14 mouse cellular contexts compared by ENCODE assay signal in genomic region chr1:135906736-135907135, GRCm38 (mm10). TPM values are rescaled to one million over a fixed set of nuclear protein-coding genes. Genes with fewer than 3 reads are reported as not detected.
DNase-seq lines count a peak whose midpoint lies in the region; ATAC-seq and TF ChIP-seq lines count a peak whose summit lies in the region.
"Had no signal": no experiment of that assay in that cellular context is flagged by ENCODE, and none has a peak within 500 bp of the region (broad histone marks: within the 10 kb centered on the region; RNA-seq: fewer than 3 reads in every experiment).

No protein-coding gene starts in this region.

- no peak overlapping the region for H3K9ac ChIP-seq in heart, adult 2 months (ENCODE audit: low read depth, low read length)
- H3K9ac ChIP-seq in limb, embryonic 14.5 days (ENCODE audit: low read depth, low read length, severe bottlenecking) = no peak overlapping the region

- no peak overlapping the region for H3K4me2 ChIP-seq in limb, embryonic 14.5 days (replicated peaks; ENCODE audit: low read depth, low read length, severe bottlenecking)

- H3K27me3 ChIP-seq in heart, adult 2 months (ENCODE audit: control insufficient read depth, insufficient read depth, low read length) = no peaks in the 10 kb centered on the region
- peaks cover 44% of the 10 kb centered on the region for H3K27me3 ChIP-seq in embryonic facial prominence, embryonic 10.5 days (replicated peaks; ENCODE audit: low read depth, poor library complexity, severe bottlenecking)
- H3K27me3 ChIP-seq in limb, embryonic 14.5 days (ENCODE audit: control insufficient read depth, insufficient read depth, low read length) = no peaks in the 10 kb centered on the region

- no peaks in the 10 kb centered on the region for H3K36me3 ChIP-seq in heart, adult 2 months (ENCODE audit: control insufficient read depth, insufficient read depth, low read length)
- H3K36me3 ChIP-seq in embryonic facial prominence, embryonic 10.5 days (replicated peaks) = no peaks in the 10 kb centered on the region
- H3K36me3 ChIP-seq in limb, embryonic 14.5 days (ENCODE audit: control insufficient read depth, insufficient read depth, low read length) = no peaks in the 10 kb centered on the region

- ATAC-seq in limb, embryonic 14.5 days (ENCODE audit: low FRiP score, low read depth) = 0 out of 2 replicates have a peak, but pooled peaks have one; percentile 65
- ATAC-seq: midbrain, embryonic 16.5 days had no signal

- TF ChIP-seq EP300 in heart, adult 2 months (IDR thresholded peaks at IDR 0.05; ENCODE audit: insufficient read depth, low read depth, low read length) = no peak

- DNase-seq in heart, postnatal 4 days = peak; percentile 22
- no peak for DNase-seq in heart, adult 2 months
- DNase-seq in 3T3-L1 (ENCODE audit: low read depth, low spot score) = peak; percentile 83
- DNase-seq in embryonic facial prominence, embryonic 10.5 days (ENCODE audit: low spot score) = peak; percentile 43
- DNase-seq in limb, embryonic 14.5 days (ENCODE audit: low spot score) = peak; percentile 34
- DNase-seq in retina, embryonic 14.5 days (ENCODE audit: low spot score) = no peak
- no peak for DNase-seq in gastrocnemius, adult 2 months
- no peak for DNase-seq in embryo, embryonic 11 days
- DNase-seq: kidney, adult 2 months had no signal

- TF ChIP-seq POLR2A in heart, adult 2 months (IDR thresholded peaks at IDR 0.05; ENCODE audit: insufficient read depth, low read depth, low read length) = no peak
- TF ChIP-seq POLR2A in limb, embryonic 14.5 days (IDR thresholded peaks at IDR 0.05; ENCODE audit: borderline replicate concordance, extremely low read depth, insufficient read depth, insufficient read length) = no peak

- 50% methylated on average over 11 of the region's 11 CpGs for WGBS in heart, adult 2 months
- WGBS in embryonic facial prominence, embryonic 10.5 days = 55% methylated on average over 11 of the region's 11 CpGs
- WGBS in limb, embryonic 14.5 days = 22% methylated on average over 11 of the region's 11 CpGs

- no peaks in the 10 kb centered on the region for H3K4me1 ChIP-seq in heart, adult 2 months (ENCODE audit: control insufficient read depth, insufficient read depth, low read length)
- H3K4me1 ChIP-seq in embryonic facial prominence, embryonic 10.5 days = peaks cover 19% of the 10 kb centered on the region
- no peaks in the 10 kb centered on the region for H3K4me1 ChIP-seq in limb, embryonic 14.5 days (ENCODE audit: control insufficient read depth, insufficient read depth, low read length)

- H3K4me3 ChIP-seq in heart, adult 2 months = no peak overlapping the region
- H3K4me3 ChIP-seq in embryonic facial prominence, embryonic 10.5 days = no peak overlapping the region
- H3K4me3 ChIP-seq in limb, embryonic 14.5 days (replicated peaks; ENCODE audit: low read length) = no peak overlapping the region
- H3K4me3 ChIP-seq in gastrocnemius, adult 2 months = no peak overlapping the region
- H3K4me3 ChIP-seq: erythroblast, embryonic 14.5 days had no signal

- TF ChIP-seq CTCF in heart, adult 2 months (IDR thresholded peaks at IDR 0.05) = no peak
- TF ChIP-seq CTCF in gastrocnemius, adult 2 months (IDR thresholded peaks at IDR 0.05) = no peak

- no peak overlapping the region for H3K27ac ChIP-seq in heart, adult 2 months
- H3K27ac ChIP-seq in embryonic facial prominence, embryonic 10.5 days (replicated peaks) = no peak overlapping the region
- H3K27ac ChIP-seq in limb, embryonic 14.5 days (replicated peaks; ENCODE audit: low read depth, low read length) = no peak overlapping the region
- H3K27ac ChIP-seq in gastrocnemius, adult 2 months = no peak overlapping the region

- no peaks in the 10 kb centered on the region for H3K79me2 ChIP-seq in heart, adult 2 months (replicated peaks; ENCODE audit: control insufficient read depth, insufficient read depth, low read length)

- H3K9me3 ChIP-seq in embryonic facial prominence, embryonic 10.5 days = no peaks in the 10 kb centered on the region
- no peaks in the 10 kb centered on the region for H3K9me3 ChIP-seq in limb, embryonic 14.5 days (ENCODE audit: control insufficient read depth, low read length)

- intact Hi-C loops in heart, adult 2 months (cut with DNase I) = no loop called here
- intact Hi-C loops in gastrocnemius, adult 2 months (cut with DNase I) = no loop called here

RNA-seq across cellular contexts. Expression of gene Pkp1, which starts 12.3 kb away (rescaled TPM):
- under 1 TPM; 0.10 to 0.11 TPM for total RNA-seq in heart, postnatal 4 days (2021)
- total RNA-seq in heart, adult 2 months (2021) = not detected
- polyA plus RNA-seq in heart, adult 2 months (2012; rRNA removed) = 0.03 and 0.16 TPM in 2 replicates
- 0.25 TPM in 1 of 2 replicates, not detected in the other for polyA plus RNA-seq in embryonic facial prominence, embryonic 10.5 days (2016; fragmentation: Nextera tagmentation; extraction: Ambion mirVana)
- 36.0 and 41.5 TPM in 2 replicates for polyA plus RNA-seq in limb, embryonic 14.5 days (2012; rRNA removed)
- 25.5 and 31.2 TPM in 2 replicates for polyA plus RNA-seq in limb, embryonic 14.5 days (2014; fragmentation: Nextera tagmentation; extraction: Ambion mirVana)
- total RNA-seq in gastrocnemius, adult 2 months (2021) = not detected
- total RNA-seq: CH12.LX; granulocyte monocyte progenitor cell, adult 5-6 weeks; hematopoietic stem cell, adult 5-6 weeks had no signal
- polyA plus RNA-seq: erythroblast, embryonic 14.5 days; midbrain, embryonic 16.5 days had no signal

Comparison
In these comparisons a context has a peak if more than half of its experiments do, and no peak if none do; other contexts are left out.
1. DNase-seq: peak in heart, postnatal 4 days (single experiment), 3T3-L1 (single experiment), embryonic facial prominence, embryonic 10.5 days (single experiment) and limb, embryonic 14.5 days (single experiment); none in heart, adult 2 months (0 of 2), retina, embryonic 14.5 days (single experiment), gastrocnemius, adult 2 months (single experiment) and embryo, embryonic 11 days (single experiment).